Mouse (Mus musculus) thymus, postnatal 0 days (tissue): ENCODE results near the gene Cdh3. TPM values are rescaled to one million over a fixed set of nuclear protein-coding genes. Genes with fewer than 3 reads are reported as not detected.
"Not testable (repeated sequence)": the region's sequence is repeated elsewhere in the genome, so short reads cannot be mapped to it uniquely, and the experiment has no call there.

ENCODE experiments used
- DNase-seq: peaks from one replicate; pipeline ENCODE4 v3.0.0-alpha.2; 2015; ENCODE audit warnings: low spot score
- polyA plus RNA-seq: library from polyadenylated mRNA; unstranded; fragments of >200 nt; fragmentation: Nextera tagmentation; extraction: Ambion mirVana; gene quantifications from 2 replicates; pipeline ENCODE4 v1.2.1, GENCODE M21; 2015

Cdh3 gene
- polyA plus RNA-seq, 1 experiment from 2014 or later, result 7.7 TPM

DNA sequence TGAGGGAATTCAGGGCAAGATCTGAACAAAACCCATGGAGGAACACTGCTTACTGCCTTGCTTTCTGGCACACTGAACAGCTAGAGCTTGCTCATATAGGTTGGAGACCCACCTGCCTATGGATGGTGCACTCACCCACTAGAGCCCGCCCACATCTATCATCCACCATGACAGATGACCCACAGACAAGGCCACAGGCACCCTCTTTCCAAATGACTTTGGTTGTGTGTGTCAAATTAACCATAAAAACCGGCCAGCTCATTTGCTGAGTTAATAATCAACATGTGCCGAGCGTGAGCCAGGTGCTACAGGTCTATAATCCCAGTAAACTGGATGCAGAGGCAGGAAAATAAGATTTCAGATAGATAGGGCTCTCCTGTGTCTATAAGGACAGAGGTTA is 59.7 kb downstream of the Cdh3 start:
- no peak for DNase-seq

DNA sequence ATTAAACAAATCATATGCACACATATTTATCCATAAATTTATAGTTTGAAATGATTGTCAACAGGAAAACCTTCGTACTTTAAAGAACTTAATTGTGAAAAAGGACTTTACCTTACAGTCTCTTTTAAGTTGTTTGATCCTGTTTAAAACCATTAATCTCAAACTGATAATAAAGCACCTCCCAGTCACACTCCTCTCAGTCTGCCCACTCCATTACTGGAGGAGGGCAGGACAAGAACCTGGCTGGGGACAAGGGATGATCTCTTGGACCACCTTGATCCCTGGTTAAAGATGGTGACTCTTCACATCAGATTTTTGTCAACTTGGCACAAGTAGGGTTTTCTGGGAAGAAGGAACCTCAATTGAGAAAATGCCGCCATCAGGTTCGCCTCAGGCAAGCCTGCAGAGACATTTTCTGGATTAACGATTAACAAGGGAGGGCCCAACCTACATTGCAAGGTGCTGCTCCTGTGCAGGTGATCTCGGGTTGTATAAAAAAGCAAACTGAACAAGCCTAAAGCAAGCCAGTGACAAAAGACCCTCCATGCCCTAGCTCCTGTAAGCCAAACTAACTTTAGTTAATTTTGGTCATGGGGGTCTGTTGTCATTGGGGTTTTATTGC is 61.0 kb downstream of the Cdh3 start:
- no peak for DNase-seq

DNA sequence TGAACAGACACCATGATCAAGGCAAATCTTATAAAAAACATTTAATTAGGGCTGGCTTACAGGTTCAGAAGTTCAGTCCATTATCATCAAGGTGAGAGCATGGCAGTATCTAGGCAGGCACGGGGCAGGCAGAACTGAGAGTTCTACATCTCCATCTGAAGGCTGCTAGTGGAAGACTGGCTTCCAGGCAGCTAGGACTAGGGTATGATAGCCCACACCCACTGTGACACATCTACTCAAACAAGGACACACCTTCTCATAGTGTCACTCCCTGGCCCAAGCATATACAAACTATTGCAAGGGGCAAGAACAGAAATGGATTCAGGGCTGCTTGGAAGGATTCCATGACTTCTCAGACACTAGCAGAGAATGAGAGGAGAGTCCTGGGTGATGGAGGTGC is 61.5 kb downstream of the Cdh3 start:
- DNase-seq, result not testable (repeated sequence)

GRCm38 (mm10) chr8:106573168-106573567 is 62.5 kb downstream of the Cdh3 start, which contains the start of gene Gm10073:
Gene Gm10073 (minus strand): TSS chr8:106573461.
- DNase-seq, result not testable (repeated sequence)

- no peak for DNase-seq
These were observed 63.6 kb downstream of the Cdh3 start for GRCm38 (mm10) chr8:106574283-106574682.

- DNase-seq, result no peak
These were observed 66.3 kb downstream of the Cdh3 start for GRCm38 (mm10) chr8:106576849-106577555.

DNA sequence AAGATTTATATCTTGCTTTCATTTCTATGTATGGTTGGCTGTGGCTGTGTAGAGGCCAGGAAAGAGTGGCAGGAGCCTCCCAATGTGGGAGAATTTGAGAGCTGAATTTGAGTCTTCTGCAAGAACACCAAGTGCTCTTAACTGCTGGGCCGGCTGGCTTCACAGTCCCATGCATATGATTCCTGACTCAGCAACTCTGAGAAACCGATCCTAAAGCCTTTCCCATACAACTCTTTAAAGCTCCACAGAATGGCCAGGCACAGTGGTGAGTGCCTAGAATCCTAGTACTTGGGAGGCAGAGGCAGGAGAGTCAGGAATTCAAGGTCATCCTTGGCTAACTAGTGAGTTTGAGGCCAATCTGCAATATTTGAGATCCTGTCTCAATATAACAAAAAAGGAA is 68.8 kb downstream of the Cdh3 start:
- DNase-seq, result no peak

DNA sequence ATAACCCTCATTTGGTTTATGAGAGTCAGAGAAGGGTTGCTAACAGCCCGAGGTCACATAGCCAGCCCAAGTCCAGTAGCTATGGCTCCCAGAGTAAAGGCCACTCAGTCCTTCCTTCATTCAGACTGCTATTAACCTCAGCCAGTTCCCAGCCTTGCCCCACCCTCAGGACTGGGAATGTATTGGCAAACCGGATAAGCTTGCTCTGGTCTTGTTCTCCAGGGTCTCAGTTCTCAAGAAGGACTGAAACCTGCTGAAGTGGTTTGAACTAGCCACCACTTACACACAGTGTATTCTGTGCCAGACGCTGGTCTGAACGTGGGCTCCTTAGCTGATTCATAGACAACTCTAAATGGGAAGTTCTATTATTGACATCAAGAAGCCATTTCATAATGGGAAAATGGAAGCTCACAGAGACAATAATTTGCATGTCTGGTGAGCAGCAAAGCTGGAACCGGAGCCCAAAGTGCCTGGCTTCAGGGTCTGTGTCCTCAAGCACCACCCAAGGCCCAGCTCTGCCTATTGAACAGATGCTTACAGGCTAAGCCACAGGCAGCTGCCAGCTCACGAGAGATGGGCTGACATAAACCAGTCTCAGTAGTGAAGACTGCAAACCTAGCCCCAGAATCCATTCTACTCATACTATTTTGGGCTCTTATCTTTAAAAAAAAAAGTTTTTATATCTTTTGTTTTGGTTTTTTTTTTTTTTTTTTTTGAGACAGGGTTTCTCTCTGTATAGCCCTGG is 70.8 kb downstream of the Cdh3 start:
- DNase-seq, result no peak

DNA sequence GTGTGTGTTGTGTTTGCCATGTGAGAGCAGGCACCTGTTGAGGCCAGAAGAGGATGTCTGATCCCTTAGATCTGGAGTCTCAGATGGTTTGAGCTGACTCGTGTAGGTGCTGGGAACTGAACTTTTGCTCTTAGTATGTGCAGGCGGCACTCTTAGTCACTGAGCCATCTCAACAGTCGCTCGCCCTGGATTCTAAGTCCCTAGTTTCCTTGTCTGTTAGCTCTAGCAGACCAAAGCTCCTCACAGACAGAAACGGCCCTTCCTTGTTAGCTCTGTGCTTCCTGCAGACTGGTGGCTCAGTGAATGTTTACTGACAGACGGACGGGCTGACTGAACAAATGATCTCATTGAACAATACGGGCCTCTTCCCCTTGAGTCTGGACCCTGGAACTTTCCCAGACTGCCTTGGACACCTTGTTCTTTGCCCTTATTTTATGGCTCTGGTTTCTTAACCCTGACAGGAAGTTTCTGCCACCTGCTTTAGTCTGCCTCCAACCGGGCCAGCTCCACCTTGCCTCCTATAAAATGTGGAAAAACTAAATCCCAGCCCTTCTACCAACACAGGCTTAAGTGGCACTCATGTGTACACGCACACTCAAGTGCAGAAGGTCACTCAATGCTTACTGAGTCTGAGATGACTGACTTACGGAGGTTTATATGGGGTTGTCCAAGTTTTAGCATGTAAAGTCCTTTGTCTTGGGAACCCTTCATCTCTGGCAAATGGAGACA is 74.4 kb downstream of the Cdh3 start:
- DNase-seq, result no peak

DNA sequence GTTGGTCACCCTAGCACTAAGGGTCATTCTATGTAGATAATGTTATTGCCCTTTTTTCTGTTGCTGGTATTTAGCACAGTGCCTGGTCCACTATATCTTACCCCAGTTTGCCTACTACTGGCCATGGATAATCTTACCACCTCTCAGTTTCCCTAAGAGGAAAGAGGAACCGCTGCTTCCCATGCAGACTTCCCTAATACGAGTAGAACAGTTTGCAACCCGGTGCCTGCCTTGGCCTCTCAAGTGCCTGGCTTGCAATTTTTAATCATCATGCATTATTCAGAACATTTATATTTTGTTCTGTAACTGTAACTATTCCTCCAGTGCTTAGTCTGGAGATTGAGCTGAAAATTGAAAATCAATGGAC is 75.0 kb downstream of the Cdh3 start:
- DNase-seq, result no peak

DNA sequence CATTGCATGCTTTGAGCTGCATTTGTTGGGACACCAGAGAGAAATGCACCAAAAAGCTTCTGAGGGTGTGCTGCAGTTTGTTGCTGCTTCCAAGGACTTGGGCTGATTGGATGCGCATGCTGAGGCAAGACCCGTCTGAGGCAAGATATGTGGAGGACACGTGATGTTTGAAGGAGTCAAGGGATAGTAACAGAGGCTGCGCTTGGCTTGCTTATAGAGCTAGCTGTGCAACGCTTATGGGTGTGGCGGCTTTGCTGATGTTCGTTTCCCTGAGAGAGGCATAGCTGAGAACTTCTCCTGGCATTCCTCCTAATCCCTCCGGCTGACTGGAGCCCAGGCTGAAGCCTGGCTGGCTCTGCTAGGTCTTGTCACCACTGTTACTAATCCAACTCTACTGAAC is 76.2 kb downstream of the Cdh3 start:
- DNase-seq, result no peak

DNA sequence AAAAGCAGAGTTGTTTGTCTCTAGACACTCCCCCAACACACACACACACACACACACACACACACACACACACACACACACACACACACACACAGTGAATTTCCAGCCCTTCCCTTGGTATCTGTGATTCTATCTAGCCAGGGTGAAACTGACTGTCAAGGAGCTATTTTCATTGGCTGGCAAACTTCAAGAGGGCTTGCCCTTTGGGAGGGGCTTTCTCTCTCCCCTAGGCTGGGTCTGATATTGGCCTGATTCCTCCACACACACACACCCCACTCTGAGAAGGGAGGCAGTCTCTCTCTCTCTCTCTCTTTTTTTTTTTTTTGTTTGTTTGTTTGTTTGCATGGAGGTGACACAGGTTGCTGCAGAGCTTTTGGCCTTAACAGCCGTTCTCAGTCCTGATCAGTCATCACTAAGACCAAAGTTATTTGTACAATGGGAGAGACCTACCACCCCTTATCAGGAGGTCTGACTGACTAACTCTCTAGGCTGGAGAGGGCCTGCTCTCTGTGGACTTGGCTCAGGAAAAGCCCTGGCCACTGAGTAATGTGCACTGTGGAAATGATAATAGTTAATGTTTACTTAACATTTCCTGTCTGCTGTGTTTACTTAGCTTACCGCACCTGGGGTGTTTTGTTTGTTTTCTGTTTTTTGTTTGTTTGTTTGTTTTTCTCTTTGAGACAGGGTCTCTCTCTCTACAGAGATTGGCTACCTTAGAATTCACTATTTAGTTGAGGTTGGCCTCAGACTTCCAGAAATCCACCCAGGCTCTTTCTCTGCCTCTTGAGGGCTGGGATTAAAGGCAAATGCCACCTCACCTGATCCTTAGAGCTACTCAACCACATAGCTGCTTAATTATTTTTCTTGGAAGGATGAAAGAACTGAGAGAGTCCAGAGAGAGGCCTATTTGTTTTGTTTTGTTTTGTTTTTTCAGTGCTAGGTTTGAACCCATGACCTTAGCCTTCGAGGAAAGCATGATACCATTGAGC is 78.0 kb downstream of the Cdh3 start:
- no peak for DNase-seq

DNA sequence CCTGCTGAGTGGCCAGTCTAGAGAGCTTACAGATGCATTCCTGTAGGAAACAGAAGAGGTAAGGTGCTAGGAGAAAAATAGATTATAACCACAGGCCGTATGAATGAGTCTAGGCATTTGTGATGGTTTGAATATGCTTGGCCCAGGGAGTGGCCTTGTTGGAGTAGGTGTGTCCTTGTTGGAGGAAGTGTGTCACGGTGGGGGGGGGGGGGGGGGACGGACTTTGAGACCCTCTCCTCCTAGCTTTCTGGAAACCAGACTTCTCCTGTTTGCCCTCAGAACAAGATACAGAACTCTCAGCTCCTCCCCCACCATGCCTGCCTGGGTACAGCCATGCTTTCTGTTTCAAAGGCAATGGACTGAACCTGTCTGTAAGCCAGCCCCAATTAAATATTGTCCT is 81.8 kb downstream of the Cdh3 start:
- DNase-seq, result no peak

DNA sequence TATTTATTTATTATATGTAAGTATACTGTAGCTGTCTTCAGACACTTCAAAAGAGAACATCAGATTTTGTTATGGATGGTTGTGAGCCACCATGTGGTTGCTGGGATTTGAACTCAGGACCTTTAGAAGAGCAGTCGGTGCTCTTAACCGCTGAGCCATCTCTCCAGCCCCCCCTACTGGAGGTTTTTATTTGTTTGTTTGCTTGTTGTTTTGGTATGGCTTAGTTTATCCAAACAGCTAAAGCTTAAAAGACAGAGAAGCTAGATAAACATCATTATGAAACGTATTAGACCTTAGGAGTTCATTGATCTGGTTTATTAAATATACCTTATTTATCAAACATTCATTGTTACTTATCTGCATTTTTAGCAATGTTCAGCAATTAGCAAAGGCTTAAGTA is 84.9 kb downstream of the Cdh3 start:
- not testable (repeated sequence) for DNase-seq

DNA sequence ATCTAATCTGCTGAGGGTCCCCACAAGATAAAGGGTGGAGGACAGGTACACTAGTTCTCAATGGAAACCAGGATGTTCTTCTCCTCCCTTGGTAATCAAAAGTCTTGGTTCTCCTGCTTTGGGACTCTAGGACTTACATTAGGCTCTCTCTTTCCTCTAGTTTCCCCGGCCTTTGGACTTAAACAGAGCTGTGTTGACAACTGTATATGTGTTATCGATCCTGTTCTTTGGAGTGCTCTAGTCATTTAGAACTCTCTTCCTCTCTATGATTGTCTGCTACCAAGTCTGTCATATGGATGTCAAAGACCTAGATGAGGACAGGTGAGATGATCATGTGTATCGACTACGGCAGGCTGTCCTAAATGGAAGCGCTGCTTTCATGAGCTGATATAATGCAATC is 86.4 kb downstream of the Cdh3 start:
- no peak for DNase-seq

DNA sequence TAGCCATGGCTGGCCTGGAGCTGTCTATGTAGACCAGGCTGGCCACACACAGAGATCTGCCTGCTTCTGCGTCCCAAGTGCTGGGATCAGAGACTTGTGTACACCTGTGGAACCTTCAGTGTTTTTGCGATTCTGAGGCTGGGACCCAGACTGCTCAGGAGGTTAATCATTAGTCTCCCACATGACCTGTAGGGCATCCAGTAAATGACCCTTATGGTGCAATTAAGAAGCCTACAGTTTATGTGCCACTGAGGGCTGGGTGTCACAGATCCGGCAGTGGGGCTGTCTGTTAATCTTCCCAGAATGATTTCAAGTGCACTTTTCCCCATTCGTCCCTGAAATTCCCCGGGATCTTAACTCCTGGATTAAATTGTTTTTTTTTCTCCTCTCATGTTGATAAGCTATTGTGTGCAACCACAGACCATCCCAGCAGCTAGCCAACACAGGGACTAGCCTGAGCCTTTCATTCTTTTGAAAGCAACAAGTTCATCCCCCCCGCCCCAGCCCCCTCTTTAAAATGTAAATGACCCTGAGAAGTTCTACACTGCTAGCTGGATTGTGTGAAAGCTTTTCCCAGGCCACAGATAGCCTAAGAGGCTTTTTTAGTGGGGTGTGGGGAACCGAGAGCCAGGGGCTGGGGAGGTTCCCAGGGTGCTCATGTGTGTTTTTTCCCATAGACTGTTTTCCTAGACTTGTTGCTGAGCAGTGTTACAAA is 88.7 kb downstream of the Cdh3 start:
- DNase-seq, result no peak

GRCm38 (mm10) chr8:106603131-106603819 is 92.6 kb downstream of the Cdh3 start, which contains the start of gene Cdh1:
Gene Cdh1 (plus strand): TSS chr8:106603351.
- peak; percentile 63 for DNase-seq

GRCm38 (mm10) chr8:106603933-106604332 is 93.2 kb downstream of the Cdh3 start:
- DNase-seq, result no peak

- DNase-seq, result no peak
These were observed 95.0 kb downstream of the Cdh3 start for GRCm38 (mm10) chr8:106605657-106606056.
